Mouse (Mus musculus): ENCODE measurements around the gene S100a4. TPM values are rescaled to one million over a fixed set of nuclear protein-coding genes. Genes with fewer than 3 reads are reported as not detected.

S100a4 gene
- polyA plus RNA-seq, 1 experiment from 2014 or later, result 18.3 TPM

DNA sequence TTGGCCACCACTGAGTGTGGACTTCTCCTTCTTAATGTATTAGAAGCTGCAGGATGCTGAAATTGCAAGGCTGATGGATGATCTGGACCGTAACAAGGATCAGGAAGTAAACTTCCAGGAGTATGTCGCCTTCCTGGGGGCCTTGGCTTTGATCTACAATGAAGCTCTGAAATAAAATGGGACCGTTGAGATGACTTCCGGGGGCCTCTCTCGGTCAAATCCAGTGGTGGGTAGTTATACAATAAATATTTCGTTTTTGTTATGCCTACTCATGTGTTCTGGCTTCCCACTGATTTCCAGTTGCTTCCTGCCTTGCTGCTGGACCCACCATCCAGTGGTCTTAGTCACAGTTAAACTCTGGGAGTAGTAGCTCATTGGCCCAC lies 10.6 kb downstream of the S100a4 start:
- no peak for TF ChIP-seq CTCF (IDR thresholded peaks at IDR 0.05; ENCODE audit: low read depth)
- H3K4me2 ChIP-seq (ENCODE audit: low read length), result peak overlapping the region; percentile 72
- H3K4me3 ChIP-seq (replicated peaks; ENCODE audit: low read depth, low read length), result peak overlapping the region; percentile 40; the same call in 1 of the 2 replicates
- 0 out of 2 replicates have a peak overlapping the region, but pooled peaks have one; percentile 48 for H3K27ac ChIP-seq
- H3K27me3 ChIP-seq (ENCODE audit: insufficient read depth, low read length), result no peaks in the 10 kb centered on the region
- ATAC-seq (replicated peaks; ENCODE audit: low FRiP score, low read depth) (no peak), DNase-seq (ENCODE audit: low spot score) (no peak)
- peaks cover 8% of the 10 kb centered on the region for H3K4me1 ChIP-seq (replicated peaks; ENCODE audit: insufficient read depth, low read length)
- 69% methylated on average over 6 of the region's 6 CpGs for WGBS
- no peak overlapping the region for H3K9ac ChIP-seq (ENCODE audit: low read depth, low read length)
- H3K9me3 ChIP-seq (replicated peaks; ENCODE audit: low read length), result no peaks in the 10 kb centered on the region
- H3K36me3 ChIP-seq (ENCODE audit: insufficient read depth, low read length), result no peaks in the 10 kb centered on the region

DNA sequence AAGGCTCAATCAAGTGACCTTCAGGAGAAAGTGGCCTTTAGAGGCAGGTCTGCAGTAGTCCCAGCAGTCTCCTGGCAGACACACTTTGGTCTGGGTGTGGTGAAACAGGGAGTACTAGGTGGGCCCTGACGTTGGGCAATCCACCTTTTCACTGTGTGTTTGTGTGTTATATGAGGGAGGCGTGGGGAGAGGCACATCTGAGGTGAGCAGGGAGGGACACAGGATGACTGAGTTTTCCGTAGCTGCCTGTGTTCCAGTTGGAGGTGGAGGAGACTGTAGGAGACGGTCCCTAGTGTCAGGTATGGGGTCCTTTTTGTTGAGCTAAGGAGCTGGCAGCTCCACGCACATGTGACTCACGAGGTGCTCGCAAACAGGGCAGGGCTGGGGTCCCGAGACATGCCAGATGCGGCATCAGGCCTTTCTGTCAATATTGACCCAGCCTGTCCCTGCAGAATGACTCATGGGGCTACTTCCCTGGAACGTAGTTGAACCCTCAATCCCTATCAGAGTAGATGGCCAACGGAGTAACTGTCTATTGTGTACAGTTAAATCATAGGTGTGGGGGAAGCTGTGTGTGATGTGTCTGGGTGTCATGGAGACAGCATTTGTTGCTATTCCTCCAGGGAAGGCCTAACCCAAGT lies 11.2 kb downstream of the S100a4 start:
- H3K9ac ChIP-seq (ENCODE audit: low read depth, low read length), result 0 out of 2 replicates have a peak overlapping the region, but pooled peaks have one; percentile 13
- H3K4me2 ChIP-seq (ENCODE audit: low read length), result peak overlapping the region; percentile 72
- no peak for TF ChIP-seq CTCF (IDR thresholded peaks at IDR 0.05; ENCODE audit: low read depth)
- H3K27ac ChIP-seq, result no peak overlapping the region
- H3K36me3 ChIP-seq (ENCODE audit: insufficient read depth, low read length), result no peaks in the 10 kb centered on the region
- H3K9me3 ChIP-seq (replicated peaks; ENCODE audit: low read length), result no peaks in the 10 kb centered on the region
- 74% methylated on average over 11 of the region's 11 CpGs for WGBS
- peaks cover 8% of the 10 kb centered on the region for H3K4me1 ChIP-seq (replicated peaks; ENCODE audit: insufficient read depth, low read length)
- DNase-seq (ENCODE audit: low spot score), result no peak
- no peak overlapping the region for H3K4me3 ChIP-seq (replicated peaks; ENCODE audit: low read depth, low read length)
- ATAC-seq (replicated peaks; ENCODE audit: low FRiP score, low read depth), result no peak
- H3K27me3 ChIP-seq (ENCODE audit: insufficient read depth, low read length), result no peaks in the 10 kb centered on the region

DNA sequence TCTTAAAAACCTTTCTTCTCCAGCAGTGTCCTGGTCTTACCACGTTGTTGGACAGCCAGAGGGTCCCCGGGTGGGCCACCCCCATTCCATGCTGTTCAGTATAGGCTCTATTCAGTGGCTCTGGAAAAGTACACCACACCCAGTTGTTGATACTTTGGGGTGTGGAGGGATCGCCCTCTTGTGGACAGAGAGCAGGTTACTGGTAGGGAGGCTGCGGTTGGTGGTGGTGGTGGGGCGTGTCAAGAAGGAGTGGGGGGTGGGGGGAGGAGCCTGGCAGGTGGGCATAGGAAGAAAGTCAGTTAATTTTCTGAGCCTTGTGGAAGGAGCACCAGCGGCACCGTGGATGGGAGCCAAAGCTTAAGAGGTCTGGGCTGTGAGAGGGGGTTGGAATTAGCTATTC lies 11.8 kb downstream of the S100a4 start:
- Histone ChIP-seq H3K27ac (no peak overlapping the region), H3K27me3 (ENCODE audit: insufficient read depth, low read length) (no peaks in the 10 kb centered on the region), H3K4me1 (replicated peaks; ENCODE audit: insufficient read depth, low read length) (peaks cover 8% of the 10 kb centered on the region), H3K4me2 (ENCODE audit: low read length) (peak overlapping the region; percentile 72; the same call in 1 of the 2 replicates), H3K4me3 (replicated peaks; ENCODE audit: low read depth, low read length) (no peak overlapping the region), H3K36me3 (ENCODE audit: insufficient read depth, low read length) (no peaks in the 10 kb centered on the region), H3K9me3 (replicated peaks; ENCODE audit: low read length) (no peaks in the 10 kb centered on the region), H3K9ac (ENCODE audit: low read depth, low read length) (no peak overlapping the region)
- peak; percentile 88 for TF ChIP-seq CTCF (IDR thresholded peaks at IDR 0.05; ENCODE audit: low read depth)
- ATAC-seq (replicated peaks; ENCODE audit: low FRiP score, low read depth), result peak; percentile 77
- peak; percentile 93 for DNase-seq (ENCODE audit: low spot score)
- WGBS, result 5% methylated on average over 7 of the region's 7 CpGs

DNA sequence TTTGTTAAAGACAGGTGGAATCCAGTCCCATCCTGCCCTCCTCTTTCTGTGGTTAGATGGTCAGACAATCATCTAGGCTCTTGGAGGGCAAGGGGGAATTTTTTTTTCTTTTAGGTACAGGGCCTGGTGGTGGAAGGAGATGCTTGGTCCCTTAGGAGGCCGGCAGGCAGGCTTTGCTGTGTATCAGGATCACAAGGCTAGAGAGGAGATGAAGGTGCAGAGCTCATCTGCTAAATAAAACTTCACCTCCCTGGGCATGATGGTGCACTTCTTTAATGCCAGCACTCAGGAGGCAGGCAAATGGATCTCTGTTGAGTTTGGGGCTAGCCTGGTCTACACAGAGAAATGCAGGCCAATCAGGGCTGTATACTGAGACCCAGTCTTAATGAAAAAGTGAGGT lies 12.3 kb downstream of the S100a4 start:
- Histone ChIP-seq H3K9me3 (replicated peaks; ENCODE audit: low read length) (no peaks in the 10 kb centered on the region), H3K4me3 (replicated peaks; ENCODE audit: low read depth, low read length) (no peak overlapping the region), H3K36me3 (ENCODE audit: insufficient read depth, low read length) (no peaks in the 10 kb centered on the region), H3K27me3 (ENCODE audit: insufficient read depth, low read length) (no peaks in the 10 kb centered on the region), H3K4me2 (ENCODE audit: low read length) (no peak overlapping the region), H3K9ac (ENCODE audit: low read depth, low read length) (no peak overlapping the region), H3K27ac (no peak overlapping the region), H3K4me1 (replicated peaks; ENCODE audit: insufficient read depth, low read length) (peaks cover 8% of the 10 kb centered on the region)
- no peak for ATAC-seq (replicated peaks; ENCODE audit: low FRiP score, low read depth)
- WGBS, result 71% methylated on average over 1 of the region's 1 CpGs
- no peak for TF ChIP-seq CTCF (IDR thresholded peaks at IDR 0.05; ENCODE audit: low read depth)
- DNase-seq (ENCODE audit: low spot score), result no peak

DNA sequence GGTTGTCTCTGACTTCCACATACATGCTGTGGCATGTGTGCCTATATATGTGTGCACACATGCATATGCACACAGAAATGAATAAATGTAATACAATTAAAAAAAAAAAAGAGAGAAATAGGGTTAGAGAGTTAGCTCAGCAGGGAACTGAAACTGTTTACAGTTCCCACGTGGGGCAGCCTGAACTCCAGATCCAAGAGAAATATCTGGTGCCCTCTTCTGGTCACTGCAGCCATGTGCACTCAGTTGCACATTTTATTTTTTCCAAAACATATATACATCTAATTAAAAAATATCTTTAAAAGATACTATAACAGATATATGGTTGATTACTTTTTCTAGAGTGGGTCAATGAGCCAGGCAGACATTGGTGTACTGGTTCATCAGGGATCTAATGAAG lies 14.0 kb downstream of the S100a4 start:
- no peak overlapping the region for H3K4me2 ChIP-seq (ENCODE audit: low read length)
- no peak overlapping the region for H3K4me3 ChIP-seq (replicated peaks; ENCODE audit: low read depth, low read length)
- peak; percentile 42; the same call in 1 of the 2 replicates for TF ChIP-seq CTCF (IDR thresholded peaks at IDR 0.05; ENCODE audit: low read depth)
- ATAC-seq (replicated peaks; ENCODE audit: low FRiP score, low read depth) (no peak), DNase-seq (ENCODE audit: low spot score) (no peak)
- H3K27me3 ChIP-seq (ENCODE audit: insufficient read depth, low read length), result no peaks in the 10 kb centered on the region
- H3K27ac ChIP-seq, result no peak overlapping the region
- H3K4me1 ChIP-seq (replicated peaks; ENCODE audit: insufficient read depth, low read length), result peaks cover 5% of the 10 kb centered on the region
- H3K36me3 ChIP-seq (ENCODE audit: insufficient read depth, low read length), result no peaks in the 10 kb centered on the region
- H3K9me3 ChIP-seq (replicated peaks; ENCODE audit: low read length), result no peaks in the 10 kb centered on the region
- WGBS, result 10% methylated on average over 1 of the region's 1 CpGs
- H3K9ac ChIP-seq (ENCODE audit: low read depth, low read length), result no peak overlapping the region

DNA sequence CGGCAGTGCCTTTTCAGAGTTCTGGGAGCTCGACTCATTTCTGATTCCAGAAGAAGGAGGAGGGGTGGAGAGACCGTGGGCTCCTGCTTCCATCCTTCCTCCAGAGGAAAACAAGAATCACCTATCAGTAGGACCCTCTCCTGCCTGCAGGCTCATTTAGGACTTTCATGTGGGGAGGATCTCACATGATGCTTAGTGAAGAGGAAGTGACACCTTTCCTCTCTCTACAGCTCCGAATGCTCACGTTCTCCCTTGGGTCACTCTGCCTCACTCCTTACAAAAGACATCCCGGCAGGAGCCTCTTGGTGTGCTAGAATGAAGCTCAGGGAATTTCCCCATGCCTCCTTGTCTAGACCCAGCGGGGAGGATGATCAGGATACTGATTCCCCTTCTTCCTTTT lies 18.0 kb downstream of the S100a4 start:
- no peaks in the 10 kb centered on the region for H3K4me1 ChIP-seq (replicated peaks; ENCODE audit: insufficient read depth, low read length)
- 50% methylated on average over 7 of the region's 7 CpGs for WGBS

More for the DNA sequence above, 18.0 kb downstream of the S100a4 start:
- no peak overlapping the region for H3K9ac ChIP-seq (ENCODE audit: low read depth, low read length)
- H3K36me3 ChIP-seq (ENCODE audit: insufficient read depth, low read length), result no peaks in the 10 kb centered on the region
- no peaks in the 10 kb centered on the region for H3K27me3 ChIP-seq (ENCODE audit: insufficient read depth, low read length)
- ATAC-seq (replicated peaks; ENCODE audit: low FRiP score, low read depth), result no peak
- DNase-seq (ENCODE audit: low spot score), result no peak
- no peak overlapping the region for H3K27ac ChIP-seq
- H3K4me3 ChIP-seq (replicated peaks; ENCODE audit: low read depth, low read length), result no peak overlapping the region
- H3K4me2 ChIP-seq (ENCODE audit: low read length), result no peak overlapping the region
- no peak for TF ChIP-seq CTCF (IDR thresholded peaks at IDR 0.05; ENCODE audit: low read depth)
- H3K9me3 ChIP-seq (replicated peaks; ENCODE audit: low read length), result no peaks in the 10 kb centered on the region
